ENCODE assay signal across 9 mouse cellular contexts in genomic region chr6:90852360-90852759, GRCm38 (mm10).
DNase-seq lines count a peak whose midpoint lies in the region; ATAC-seq lines count a peak whose summit lies in the region.
"Had no signal": no experiment of that assay in that cellular context is flagged by ENCODE, and none has a peak within 500 bp of the region (broad histone marks: within the 10 kb centered on the region; RNA-seq: fewer than 3 reads in every experiment).

No protein-coding gene starts in this region.

- peaks cover 5% of the 10 kb centered on the region; the same call in 1 of the 2 replicates for H3K4me1 ChIP-seq in heart, embryonic 11.5 days (ENCODE audit: control insufficient read depth, insufficient read depth, low read length)
- no peaks in the 10 kb centered on the region for H3K4me1 ChIP-seq in embryonic facial prominence, embryonic 10.5 days
- no peaks in the 10 kb centered on the region for H3K4me1 ChIP-seq in forebrain, embryonic 15.5 days
- no peaks in the 10 kb centered on the region for H3K4me1 ChIP-seq in hindbrain, embryonic 12.5 days

- 41% methylated on average over 2 of the region's 2 CpGs for WGBS in heart, embryonic 11.5 days (ENCODE audit: insufficient replicate concordance)
- WGBS in embryonic facial prominence, embryonic 10.5 days: 35% methylated on average over 2 of the region's 2 CpGs
- 33% methylated on average over 2 of the region's 2 CpGs for WGBS in forebrain, embryonic 15.5 days
- WGBS in hindbrain, embryonic 12.5 days: 33% methylated on average over 2 of the region's 2 CpGs

- no peaks in the 10 kb centered on the region for H3K36me3 ChIP-seq in heart, embryonic 11.5 days (ENCODE audit: control insufficient read depth, insufficient read depth, low read length)
- H3K36me3 ChIP-seq in embryonic facial prominence, embryonic 10.5 days (replicated peaks): no peaks in the 10 kb centered on the region
- no peaks in the 10 kb centered on the region for H3K36me3 ChIP-seq in splenic B cell, adult 2 months (ENCODE audit: control insufficient read depth, insufficient read depth, low read length, poor library complexity, severe bottlenecking)
- H3K36me3 ChIP-seq in forebrain, embryonic 15.5 days: no peaks in the 10 kb centered on the region
- H3K36me3 ChIP-seq in hindbrain, embryonic 12.5 days: no peaks in the 10 kb centered on the region
- H3K36me3 ChIP-seq: midbrain, embryonic 12.5 days had no signal

- H3K27me3 ChIP-seq in heart, embryonic 11.5 days (ENCODE audit: control insufficient read depth, insufficient read depth, low read length): no peaks in the 10 kb centered on the region
- no peaks in the 10 kb centered on the region for H3K27me3 ChIP-seq in embryonic facial prominence, embryonic 10.5 days (replicated peaks; ENCODE audit: low read depth, poor library complexity, severe bottlenecking)
- H3K27me3 ChIP-seq in splenic B cell, adult 2 months (ENCODE audit: control insufficient read depth, insufficient read depth, low read length, poor library complexity, severe bottlenecking): no peaks in the 10 kb centered on the region
- H3K27me3 ChIP-seq in forebrain, embryonic 15.5 days: no peaks in the 10 kb centered on the region
- no peaks in the 10 kb centered on the region for H3K27me3 ChIP-seq in hindbrain, embryonic 12.5 days
- H3K27me3 ChIP-seq: midbrain, embryonic 12.5 days had no signal

- DNase-seq in heart, postnatal 14 days: peak; percentile 22 to 45
- peak; percentile 3 for DNase-seq in ovary, postnatal 14 days (ENCODE audit: low spot score)
- no peak for DNase-seq in ovary, adult 18-20 months (ENCODE audit: low spot score)
- DNase-seq in embryonic facial prominence, embryonic 10.5 days (ENCODE audit: low spot score): peak; percentile 59
- peak; percentile 6 for DNase-seq in splenic B cell, adult 2 months (ENCODE audit: low read depth, low spot score)

- no peak overlapping the region for H3K9ac ChIP-seq in heart, embryonic 11.5 days (ENCODE audit: low read depth, low read length)
- no peak overlapping the region for H3K9ac ChIP-seq in forebrain, embryonic 15.5 days (replicated peaks)
- H3K9ac ChIP-seq in hindbrain, embryonic 12.5 days: no peak overlapping the region
- H3K9ac ChIP-seq: midbrain, embryonic 12.5 days had no signal

- intact Hi-C loops in heart, postnatal 14 days (cut with DNase I): no loop called here

- H3K4me3 ChIP-seq in heart, embryonic 11.5 days (ENCODE audit: low read depth, low read length): no peak overlapping the region
- no peak overlapping the region for H3K4me3 ChIP-seq in embryonic facial prominence, embryonic 10.5 days
- H3K4me3 ChIP-seq in forebrain, embryonic 15.5 days: no peak overlapping the region
- H3K4me3 ChIP-seq in hindbrain, embryonic 12.5 days: no peak overlapping the region
- H3K4me3 ChIP-seq: midbrain, embryonic 12.5 days had no signal

- H3K27ac ChIP-seq in heart, embryonic 11.5 days (ENCODE audit: low read depth, low read length): no peak overlapping the region
- H3K27ac ChIP-seq in embryonic facial prominence, embryonic 10.5 days (replicated peaks): no peak overlapping the region
- H3K27ac ChIP-seq in forebrain, embryonic 15.5 days (replicated peaks): no peak overlapping the region
- H3K27ac ChIP-seq in hindbrain, embryonic 12.5 days: no peak overlapping the region
- H3K27ac ChIP-seq: midbrain, embryonic 12.5 days had no signal

- no peaks in the 10 kb centered on the region for H3K9me3 ChIP-seq in heart, embryonic 11.5 days (replicated peaks; ENCODE audit: control insufficient read depth, low read length)
- no peaks in the 10 kb centered on the region for H3K9me3 ChIP-seq in embryonic facial prominence, embryonic 10.5 days
- no peaks in the 10 kb centered on the region for H3K9me3 ChIP-seq in forebrain, embryonic 15.5 days
- H3K9me3 ChIP-seq in hindbrain, embryonic 12.5 days (replicated peaks): no peaks in the 10 kb centered on the region
- H3K9me3 ChIP-seq: midbrain, embryonic 12.5 days had no signal

- ATAC-seq in heart, embryonic 11.5 days (replicated peaks; ENCODE audit: insufficient number of reproducible peaks, low FRiP score, low TSS enrichment): no peak
- no peak for ATAC-seq in forebrain, embryonic 15.5 days (replicated peaks)
- no peak for ATAC-seq in hindbrain, embryonic 12.5 days (ENCODE audit: low FRiP score)

- H3K4me2 ChIP-seq in heart, embryonic 11.5 days: no peak overlapping the region
- no peak overlapping the region for H3K4me2 ChIP-seq in forebrain, embryonic 15.5 days (replicated peaks)
- no peak overlapping the region for H3K4me2 ChIP-seq in hindbrain, embryonic 12.5 days (replicated peaks)
- H3K4me2 ChIP-seq: midbrain, embryonic 12.5 days had no signal
